Mouse (Mus musculus) testis, postnatal 10 days (tissue): Measurements from ENCODE around the gene Rtl9.

Experiments used
- DNase-seq: peaks from one replicate; pipeline ENCODE4 v3.0.0; 2021; ENCODE audit warnings: low spot score

Rtl9 gene

DNA sequence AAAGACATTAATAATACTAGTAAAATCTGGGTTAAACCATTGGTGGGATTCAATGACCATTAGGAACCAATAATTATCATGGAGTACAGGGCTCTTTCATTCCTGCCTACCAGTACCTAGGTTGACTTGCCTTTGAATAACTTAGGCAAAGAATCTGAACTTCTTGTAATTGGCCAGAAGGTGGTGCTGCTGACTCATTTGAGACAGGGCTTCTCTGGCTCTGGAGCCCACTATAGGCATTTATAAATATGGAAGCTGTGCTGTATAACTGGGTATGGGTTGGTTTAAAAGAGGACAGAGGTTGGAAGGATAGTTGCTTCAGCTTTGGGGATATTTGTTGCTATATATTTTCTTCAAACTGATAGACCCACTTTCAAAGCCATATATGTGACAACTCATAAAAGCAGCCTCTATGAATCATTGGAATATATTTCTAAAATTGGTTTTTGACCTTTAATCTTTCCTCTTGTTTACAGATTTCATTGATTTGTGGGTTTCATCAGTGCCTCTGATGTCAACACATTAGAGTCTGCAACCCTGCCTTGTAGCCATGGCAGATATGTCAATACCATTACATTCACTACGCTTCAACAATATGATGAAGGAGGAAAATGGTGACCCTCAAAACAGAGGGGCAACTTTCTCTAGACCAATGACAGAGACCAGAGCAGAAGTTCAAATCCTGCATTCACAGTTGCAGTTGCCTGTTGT is at the start of gene Rtl9:
Gene Rtl9 (plus strand): TSS at position 551 of the 711 bp plus-strand sequence.
- DNase-seq = peak; percentile 38

DNA sequence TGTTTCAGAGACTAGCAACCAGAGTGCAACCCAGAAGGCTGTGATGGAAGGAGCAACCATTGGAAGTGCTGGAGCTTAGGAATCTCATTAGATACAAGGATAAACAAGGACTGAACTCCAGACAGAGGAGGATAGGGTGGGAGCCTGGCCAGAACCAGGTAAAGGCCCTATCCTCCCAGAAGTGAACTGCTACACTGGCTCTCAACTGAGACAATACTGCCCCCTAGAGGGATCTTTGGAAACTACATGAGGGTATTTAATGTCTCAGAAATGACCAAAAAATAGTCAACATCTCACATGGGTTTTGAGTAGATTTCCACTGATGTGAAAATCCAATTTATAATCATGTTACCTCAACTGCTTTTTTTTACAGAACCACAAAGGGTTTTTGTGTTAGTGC is 47.9 kb upstream of the Rtl9 start:
- DNase-seq = peak; percentile 39

DNA sequence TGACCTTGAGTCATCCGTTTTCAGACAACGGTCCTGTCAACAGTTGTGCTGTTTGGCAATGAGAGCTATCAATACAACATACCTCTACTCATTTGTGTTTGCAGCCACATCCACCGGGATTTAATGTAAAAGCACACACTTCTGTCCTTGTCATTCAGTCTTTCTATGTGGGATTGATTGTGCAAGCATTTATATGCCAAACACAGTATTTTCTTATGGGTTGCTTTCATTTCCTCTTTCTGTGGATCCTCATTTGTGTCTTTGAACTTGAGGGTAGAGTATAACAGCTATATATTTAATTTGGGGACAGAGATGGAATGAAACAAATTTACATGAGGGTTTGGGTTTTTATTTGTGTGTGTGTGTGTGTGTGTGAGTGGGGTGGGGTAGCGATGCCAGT is 47.5 kb upstream of the Rtl9 start:
- no peak for DNase-seq

DNA sequence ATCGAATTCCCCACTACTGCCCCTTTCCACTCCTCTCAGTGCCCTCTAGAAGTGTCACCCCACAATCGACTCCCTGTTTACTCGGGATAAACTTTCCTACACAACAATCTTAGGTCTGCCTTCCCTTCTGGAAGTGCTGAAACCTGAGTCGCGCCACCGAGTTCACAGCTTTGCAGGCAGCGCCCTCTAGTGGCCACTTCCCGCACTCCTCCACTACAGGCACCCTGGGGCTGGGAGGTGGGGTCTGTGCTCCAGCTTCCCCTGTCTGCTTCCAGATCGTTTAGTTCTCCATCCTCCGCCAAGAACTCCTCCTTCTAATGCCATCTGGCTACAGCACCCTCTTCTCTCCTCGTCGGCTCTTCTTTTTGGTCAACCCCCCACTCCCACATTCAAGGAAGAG is 40.6 kb upstream of the Rtl9 start:
- peak; percentile 90 for DNase-seq

DNA sequence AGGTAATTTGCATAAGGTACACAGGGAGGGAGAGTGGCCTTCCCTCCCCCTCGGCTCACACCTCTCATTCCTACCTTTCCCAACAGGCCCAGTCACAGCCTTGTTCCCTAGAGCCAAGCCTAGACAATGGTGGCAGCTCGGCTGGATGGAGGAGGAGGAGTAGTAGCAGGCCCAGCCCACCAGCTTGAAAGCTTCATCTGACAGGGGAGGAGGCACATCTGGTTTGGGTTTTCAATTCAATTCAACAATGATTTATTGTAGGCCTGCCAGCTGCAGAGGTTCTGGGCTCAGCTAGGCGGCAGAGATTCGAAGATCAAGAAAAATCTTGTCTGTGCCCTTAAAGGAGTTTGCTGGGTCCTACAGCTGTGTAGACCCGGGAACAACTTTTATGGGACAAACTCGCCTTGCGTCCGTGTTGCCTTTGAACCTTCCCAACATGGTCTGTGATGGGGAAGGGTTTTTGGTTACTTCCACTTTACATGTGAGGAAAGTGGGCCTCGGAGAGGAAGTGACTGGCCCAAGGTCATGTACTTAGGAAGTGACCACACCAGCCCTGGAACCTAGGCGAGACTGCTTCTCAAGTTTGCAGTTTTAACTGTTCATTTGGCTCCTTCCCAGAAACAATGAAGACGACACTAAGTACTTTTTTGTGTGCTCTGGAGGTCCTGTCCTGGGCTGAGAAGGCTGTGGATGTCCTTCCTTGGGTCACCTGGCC is 36.6 kb upstream of the Rtl9 start:
- no peak for DNase-seq

DNA sequence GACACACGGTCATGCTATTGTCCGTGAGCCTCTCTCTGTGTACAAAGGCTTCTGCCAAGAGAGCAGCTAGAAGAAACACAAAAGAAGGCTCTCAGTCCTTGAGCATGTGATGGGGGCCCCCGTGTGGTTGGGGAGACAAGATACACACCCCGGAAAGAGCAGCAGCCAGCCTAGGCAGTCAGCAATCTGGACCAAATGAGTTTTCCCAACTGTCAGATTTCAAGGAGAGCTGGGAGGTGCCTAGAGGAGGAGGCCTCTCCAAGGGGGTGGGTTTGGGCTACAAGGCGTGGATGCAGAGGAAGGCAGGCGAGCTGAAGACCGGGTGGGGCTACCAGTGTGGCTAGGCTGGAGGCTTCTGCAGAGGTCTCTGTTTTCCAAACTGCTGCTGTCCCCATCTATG is 35.6 kb upstream of the Rtl9 start:
- DNase-seq = peak; percentile 39

DNA sequence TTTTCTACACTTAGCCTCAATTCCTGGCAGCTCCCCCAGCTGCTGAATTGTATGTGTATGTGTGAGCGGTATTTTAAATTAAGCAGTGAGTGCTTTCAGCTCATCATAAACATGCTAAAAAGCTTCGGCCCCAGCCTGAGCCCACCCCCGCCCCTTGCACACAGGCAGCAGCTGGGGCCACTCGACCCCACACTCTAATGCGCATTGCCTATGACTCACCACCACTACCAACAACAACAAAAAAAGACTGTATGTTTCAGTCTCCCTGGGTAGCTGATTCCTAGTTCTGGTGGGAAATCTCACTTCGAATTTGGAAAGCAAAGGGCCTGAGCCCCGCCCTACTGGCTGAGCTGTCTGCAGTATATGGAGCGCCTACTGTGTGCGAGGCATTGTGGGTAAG is 35.1 kb upstream of the Rtl9 start:
- DNase-seq = no peak

DNA sequence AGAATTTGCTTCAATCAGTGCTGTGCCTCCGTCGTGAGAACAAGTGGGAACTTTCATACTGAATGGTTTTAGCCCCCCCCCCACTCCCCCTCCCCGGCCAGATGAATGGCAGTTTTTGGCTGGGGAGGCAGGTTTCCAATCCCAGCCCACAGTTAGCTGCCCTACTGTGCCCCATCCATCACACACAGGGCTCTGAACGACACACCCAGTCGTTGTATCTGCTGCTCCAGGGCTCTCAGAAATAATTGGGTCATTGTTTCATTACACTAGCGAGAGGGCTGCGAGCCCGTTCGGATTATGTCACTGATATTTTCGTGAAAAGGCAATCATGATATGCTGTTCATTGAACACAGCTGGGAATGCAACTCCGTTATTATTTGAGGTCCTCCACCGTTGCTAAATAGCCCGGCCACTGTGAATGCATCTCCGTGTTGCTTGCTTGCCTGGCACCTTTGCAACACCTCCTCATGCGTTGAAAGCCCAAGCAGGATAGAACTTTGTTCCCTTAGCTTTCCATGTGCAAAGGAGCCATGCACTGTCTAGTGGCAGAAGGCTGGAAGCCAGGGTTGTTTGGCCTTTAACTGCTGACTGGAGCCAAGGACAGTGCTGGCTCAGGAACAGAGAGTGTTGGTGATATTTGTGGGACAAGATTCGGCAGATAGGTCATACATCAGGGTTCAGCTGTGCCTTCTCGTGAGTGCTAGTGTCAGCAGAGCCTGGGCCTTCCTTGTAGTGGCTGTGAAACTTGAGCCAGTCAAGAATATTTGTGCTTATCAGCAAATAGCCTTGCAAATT is 32.9 kb upstream of the Rtl9 start:
- no peak for DNase-seq

DNA sequence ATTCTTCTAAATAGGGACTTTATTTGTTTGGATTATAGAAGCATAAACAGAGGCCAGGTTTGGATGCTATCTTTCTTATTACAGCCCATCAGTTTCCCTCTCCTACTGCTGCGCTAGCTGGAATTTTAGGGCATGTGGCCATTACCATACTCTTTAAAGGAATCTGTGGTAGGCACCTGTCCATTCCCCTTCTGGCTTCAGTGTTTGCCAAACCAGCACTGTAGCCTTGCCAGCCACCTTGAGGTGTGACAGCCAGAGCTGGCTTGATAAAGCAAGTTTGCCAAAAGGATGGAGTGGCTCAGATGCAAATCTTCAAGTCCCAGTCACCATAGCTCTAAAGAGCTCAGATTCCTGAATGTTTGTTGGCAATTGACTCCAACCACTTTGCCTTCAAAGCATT is 32.3 kb upstream of the Rtl9 start:
- DNase-seq = no peak

DNA sequence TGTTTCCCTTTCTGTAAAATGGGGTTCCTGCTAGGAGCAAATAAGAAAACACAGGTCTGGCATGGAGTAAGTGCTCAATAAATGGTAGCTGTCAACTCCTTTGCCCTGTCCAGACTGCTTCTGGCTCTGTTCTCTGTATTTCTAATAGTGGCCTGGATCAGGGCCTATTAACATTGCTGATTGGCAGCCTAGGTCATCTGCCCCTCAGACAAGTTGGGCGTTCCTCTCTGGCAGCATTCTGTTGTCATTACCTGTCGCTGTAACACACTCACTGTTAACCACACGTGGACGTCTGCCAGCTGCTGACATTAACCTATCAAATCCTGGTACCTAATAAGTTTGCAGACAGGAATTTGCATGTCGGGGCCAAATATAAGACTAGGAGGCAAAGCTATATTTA is 31.8 kb upstream of the Rtl9 start:
- no peak for DNase-seq

DNA sequence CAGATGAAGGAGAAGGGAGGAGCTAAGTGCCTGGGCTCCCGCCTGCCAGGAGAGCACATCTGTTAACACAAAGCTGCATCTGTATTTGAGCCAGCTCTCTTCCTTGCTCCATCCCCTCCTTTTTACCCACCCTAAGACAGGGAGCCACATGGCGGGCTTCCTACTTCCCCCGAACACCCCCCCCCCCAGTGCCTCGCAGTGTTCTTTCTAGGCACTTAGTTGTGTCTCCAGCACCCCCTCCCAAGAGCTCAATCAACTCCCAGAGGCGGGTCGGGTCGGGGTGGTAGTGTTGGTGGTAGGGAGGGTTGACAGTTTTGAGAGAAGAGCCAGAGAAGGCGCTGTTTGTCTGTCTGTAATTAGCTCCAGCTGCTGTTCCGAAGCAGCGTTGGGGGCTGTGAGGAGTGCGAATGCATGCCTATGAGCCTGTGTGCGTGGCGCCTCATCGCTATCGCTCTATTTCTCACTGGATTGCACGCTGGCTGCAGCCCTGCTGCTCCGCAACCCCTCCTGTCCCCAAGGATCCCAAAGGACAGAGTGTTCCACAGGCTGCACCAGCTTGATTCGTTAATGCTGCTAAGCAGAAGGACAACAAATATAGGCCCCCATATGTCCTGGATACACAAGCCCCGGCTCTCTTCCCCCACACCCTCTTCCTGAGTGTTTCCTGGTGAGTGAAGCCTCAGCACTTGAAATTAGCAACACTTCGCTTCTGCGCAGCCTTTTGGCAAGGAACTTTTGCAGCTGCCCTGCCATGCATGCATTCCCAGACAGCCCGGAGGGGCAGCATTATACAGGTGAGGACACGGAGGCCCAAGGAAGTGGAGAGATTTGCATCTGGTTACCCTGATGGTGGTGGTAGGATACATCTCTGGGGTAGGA is 18.7 kb upstream of the Rtl9 start:
- DNase-seq = no peak

DNA sequence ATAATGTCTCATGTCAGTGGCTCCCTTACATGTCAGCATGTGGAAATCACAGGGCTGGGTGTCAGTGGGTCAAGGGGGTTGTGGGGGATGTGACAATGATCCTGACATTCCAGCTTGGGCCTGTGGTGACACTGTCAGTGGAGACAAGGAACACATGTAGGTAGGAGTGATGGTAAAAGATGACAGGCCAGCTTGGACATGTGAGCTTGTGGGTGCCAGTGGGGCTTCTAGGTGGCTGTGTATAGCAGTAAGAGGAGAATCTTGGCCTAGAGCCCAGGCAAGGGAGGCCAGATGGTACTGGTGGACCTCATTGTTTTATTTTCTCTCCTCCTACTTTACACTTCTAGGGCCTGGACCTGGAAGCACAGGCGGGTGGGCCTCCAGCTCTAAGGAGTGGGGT is 16.7 kb upstream of the Rtl9 start:
- no peak for DNase-seq

DNA sequence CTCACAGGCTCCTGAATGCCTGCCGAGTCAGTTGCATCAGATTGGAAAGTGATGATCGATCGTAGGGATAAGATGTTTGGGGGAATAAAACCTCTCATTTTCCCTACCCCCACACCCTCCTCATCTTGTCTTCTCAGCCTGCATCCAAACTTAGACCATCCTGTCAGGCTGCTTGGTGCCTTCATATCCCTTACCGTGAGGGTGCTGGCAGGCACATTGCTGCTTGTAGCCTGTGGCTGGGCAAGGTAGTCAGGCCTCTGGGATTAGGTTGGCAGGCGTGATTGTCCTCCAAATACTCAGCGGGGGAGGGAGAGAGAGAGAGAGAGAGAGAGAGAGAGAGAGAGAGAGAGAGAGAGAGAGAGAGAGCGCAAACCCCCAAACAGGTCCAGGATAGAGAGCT is 11.2 kb upstream of the Rtl9 start:
- DNase-seq = no peak

DNA sequence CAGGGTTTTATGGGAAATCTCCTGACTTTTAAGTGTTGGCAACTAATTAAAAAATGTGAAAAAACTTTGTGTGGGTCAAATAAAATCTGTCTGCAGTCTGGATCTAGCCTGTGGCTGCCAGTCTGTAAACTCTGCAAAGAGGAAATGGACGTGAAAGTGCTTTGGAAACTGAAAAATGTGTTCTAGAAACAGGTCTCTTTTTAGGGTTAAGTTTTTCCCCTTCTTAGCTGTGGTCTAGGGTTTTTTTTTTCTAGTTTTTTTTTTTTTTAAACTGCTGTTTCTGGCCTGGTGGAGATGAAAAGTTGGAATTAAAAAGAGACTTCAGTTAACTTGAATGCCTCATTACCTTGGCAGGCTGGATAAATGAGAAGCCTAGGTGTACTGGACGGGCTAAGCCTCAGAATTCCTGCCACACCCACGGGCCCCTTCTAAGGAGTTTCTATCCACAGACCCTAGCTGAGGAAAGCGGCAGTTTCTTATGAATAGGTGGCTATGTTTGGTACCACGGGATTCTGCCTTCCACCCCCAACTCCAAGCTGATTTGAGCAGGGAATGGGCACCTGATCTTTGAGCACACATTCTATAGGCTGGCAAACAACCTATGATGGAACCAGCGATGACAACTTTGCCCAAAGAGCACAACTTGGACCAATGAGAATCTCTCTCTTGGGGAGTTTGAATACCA is 8.3 kb upstream of the Rtl9 start:
- DNase-seq = no peak

DNA sequence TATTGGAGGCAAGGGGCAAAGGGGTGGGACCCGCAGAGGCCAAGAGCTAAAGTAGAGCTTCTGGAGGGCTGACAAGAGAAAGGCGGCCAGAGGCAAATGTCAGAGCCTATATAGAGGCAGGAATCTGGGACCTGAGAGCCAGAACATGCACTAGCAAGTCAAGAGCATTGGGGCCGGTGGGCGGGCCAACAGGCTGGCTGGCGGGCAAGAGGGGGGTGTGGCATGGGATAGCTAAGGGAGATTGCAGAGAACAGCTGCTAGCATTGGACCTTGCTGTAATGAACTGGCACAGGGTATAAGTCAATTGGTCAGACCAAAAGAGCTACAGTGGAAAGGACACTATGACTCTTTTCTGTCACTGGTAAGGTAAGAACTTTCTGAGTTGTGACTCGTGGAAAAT is 1.8 kb upstream of the Rtl9 start:
- DNase-seq = no peak

DNA sequence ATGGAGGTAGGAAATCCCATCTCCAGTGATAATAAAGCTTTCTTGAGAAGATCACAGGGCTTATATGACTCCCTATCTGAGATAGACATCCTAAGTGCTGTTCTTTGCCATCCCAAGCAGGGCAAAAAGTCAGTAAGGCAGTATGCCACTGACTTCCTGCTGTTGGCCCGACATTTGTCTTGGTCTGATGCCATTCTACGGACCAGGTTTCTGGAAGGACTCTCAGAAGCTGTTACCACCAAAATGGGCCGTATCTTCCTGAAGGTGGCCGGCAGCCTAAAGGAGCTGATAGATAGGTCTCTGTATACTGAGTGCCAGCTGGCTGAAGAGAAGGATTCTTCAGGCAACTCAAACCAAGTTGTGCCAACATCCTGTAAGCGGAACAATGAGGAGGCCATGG is 3.8 kb downstream of the Rtl9 start:
- DNase-seq = no peak

DNA sequence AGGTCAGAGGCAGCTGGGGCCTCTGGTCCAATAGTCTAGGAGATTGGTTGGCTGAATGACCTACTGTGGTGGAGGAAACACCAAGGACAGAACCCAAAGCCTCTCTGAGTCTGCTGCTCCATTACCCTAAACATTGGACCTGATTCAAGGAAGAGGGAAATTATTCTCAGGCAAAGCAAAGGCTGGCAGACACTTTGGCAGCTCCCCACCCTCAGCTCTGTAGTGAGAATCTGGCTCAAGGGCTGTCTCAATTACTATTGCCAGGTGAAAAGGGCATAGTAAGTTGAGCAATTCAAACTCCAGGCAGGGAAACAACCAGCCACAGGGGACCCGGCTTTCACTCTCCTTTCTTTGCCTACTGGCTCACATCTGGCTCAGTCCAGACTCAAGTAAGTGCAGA is 6.5 kb downstream of the Rtl9 start:
- DNase-seq = no peak

DNA sequence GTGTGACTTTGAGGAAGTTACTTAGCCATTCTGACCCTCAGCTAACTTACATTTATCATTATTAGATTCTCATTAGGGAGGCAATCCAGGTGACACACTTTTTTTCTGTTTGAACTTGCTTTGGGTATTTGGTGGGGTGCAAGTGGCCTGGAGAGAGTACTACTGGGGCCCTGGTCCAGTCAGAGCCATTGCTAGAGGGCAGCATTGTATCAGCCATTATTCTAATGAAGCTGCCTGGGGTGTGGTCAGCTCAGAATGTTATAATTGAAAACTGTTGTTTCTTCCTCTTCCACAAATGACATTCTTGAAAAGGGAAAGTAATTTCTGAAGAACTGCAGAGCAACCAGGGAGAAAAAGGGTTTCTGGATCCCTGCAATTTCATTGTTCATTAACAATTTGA is 13.2 kb downstream of the Rtl9 start:
- no peak for DNase-seq
